Mouse (Mus musculus): ENCODE results near the gene Ier2.
"Not testable (repeated sequence)": the region's sequence is repeated elsewhere in the genome, so short reads cannot be mapped to it uniquely, and the experiment has no call there.

The Ier2 gene

GRCm38 (mm10) chr8:84640010-84640588 lies 22.6 kb downstream of the Ier2 start:
- no peak for DNase-seq (ENCODE audit: low spot score in 2 of 2)

DNA sequence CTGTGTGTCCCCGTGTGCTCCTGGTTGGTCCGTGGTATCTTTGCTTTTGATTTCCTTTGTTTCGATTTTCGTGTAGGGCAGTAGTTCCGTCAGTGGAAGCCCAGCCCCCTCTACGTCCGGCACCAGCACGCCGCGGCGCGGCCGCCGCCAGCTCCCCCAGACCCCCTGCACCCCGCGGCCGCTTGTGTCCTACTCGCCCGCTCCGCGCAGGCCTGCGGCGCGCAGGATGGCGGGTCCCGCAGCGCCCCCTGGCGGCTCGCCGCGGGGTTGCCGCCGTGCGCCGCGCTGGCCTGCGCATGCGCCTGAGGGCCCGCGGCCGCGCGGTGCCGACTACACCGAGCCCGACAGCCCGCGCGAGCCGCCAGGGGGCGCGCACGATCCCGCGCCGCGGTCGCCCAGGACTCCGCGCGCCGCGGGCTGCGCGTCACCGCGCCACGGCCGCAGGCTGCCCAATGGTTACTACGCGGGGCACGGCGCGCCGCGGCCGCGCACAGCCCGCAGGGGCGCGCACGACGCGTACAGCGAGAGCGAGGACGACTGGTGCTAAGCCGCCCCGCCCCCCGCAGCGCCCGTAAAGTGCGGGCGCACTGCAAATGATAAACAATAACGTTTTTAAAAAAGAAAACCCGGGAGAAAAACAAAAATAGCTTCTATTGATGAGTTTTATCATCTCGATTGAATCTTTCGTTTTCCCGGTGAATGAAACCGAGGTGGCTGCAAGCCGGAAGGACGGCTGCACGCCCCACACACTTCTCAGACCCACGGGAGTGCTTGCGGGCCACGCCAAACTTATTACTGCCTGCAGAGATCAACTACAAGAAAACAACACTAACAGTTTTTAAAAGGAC lies 23.3 kb downstream of the Ier2 start:
- peak; percentile 88 to 93 for DNase-seq (ENCODE audit: low spot score in 2 of 2)

- DNase-seq (ENCODE audit: low spot score in 2 of 2), result peak in 1 of 2 experiments; percentile 40
Measured at GRCm38 (mm10) chr8:84638555-84639161, 24.0 kb downstream of the Ier2 start.

DNA sequence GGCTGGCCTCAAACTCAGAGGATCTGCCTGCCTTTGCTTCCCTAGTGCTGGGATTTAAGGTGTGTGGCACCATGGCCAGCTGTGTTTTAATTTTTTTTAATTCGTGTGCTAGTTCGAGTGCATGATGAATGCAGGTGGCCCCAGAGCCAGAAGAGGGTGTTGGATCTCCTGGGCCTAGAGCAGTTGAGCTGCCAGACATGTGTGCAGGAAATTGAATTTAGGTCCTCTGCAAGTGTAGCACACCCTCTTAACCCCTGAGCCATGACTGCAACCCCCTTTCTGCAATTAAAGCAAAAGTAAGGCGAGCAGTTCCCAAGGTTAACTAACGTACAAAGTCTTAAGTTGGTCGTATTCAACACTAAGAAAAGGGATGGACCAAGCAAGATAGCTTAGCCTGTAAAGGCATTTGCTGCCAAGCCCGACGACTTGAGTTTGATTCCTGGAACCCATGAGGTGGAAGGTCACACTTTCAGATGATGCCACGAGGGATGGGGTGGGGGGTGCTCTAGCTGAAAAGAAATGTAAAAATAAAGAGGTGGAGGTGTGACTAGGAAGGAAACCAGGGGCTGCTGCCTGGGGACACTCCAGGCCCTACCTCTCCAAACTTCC lies 24.6 kb downstream of the Ier2 start:
- DNase-seq (ENCODE audit: low spot score in 2 of 2), result no peak

- no peak for DNase-seq (ENCODE audit: low spot score in 2 of 2)
Measured at GRCm38 (mm10) chr8:84636051-84636691, 26.5 kb downstream of the Ier2 start.

DNA sequence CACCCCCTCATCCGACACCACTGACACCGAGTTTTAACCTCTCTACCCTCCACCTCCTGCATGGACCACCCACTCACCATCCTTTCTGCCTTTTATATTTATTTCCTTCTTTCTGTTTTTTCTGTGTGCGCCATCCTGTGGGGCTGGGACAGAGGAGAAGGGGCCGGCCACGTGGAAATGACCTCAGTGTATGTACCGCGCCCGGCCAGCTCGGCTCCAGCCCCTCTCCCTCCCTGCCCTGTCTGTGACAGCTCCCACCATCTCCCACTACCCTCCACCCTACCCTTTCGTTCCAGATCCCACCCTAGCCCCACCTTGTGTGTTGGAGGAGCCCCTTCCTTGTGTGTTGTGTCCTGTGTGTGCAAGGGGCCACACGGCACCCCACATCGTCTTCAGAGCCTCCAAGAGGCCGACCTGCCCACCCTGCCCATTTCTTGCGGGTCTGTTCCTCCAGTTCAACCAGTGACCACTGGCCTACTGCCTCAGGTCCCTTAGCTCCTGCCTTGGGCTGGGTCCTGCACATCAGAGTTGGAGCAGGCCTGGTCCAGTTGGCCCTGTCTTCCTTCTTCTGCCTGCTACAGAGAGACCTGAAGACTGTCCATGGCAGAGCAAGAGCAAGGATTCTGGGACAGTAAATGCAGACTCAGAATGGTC lies 27.1 kb downstream of the Ier2 start:
- no peak for DNase-seq (ENCODE audit: low spot score in 2 of 2)

GRCm38 (mm10) chr8:84634849-84635304 lies 27.8 kb downstream of the Ier2 start:
- DNase-seq (ENCODE audit: low spot score in 2 of 2), result no peak

DNA sequence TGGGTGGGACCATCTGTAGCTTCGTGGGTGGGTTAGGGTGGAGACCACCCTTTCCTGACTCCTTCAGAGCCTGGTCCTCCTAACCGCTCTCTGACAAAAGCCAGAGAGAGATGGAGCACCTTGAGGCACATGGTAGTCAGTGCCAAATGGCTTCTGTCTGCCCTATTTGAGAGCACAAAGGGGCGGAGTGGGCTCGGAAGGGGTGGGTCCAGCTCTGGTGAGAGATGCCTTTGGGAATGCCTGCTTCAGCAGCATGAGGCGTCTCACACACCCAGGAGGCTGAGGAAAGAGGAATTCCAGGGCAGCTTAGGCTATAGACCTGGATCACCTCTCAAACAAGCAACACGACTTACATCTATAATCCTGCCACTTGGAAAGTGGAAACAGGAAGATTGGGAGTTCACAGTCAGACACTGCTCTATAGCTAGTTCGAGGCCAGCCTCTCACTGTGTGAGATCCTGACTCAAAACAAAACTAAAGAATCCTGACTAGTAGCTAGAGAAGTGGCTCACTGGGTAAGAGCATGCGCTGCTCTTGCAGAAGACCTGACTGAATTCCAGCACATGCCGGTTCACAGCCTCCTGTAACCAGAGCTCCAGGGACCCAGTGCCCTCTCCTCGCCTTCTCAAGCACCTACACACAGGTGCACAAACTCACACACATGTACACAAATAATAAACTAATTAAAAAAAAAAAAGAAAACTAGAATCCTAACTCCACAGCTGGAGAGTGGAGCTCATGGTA lies 28.6 kb downstream of the Ier2 start:
- no peak for DNase-seq (ENCODE audit: low spot score in 2 of 2)

DNA sequence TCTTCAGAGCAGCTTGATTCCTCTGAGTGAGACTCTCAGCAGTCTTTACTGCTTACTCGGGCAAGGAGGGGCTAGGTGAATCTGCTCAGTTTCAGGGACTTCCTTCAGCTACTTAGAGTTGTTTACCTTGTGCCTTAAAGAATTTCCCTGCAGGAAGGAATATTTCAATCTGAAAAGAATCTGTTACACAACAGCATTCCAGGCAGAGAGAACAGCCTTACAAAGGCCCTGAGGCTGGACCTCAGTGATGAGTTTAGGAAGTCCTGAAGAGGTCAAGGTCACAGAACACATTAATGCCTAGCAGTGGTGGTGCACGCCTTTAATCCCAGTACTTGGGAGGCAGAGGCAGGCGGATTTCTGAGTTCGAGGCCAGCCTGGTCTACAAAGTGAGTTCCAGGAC lies 30.8 kb downstream of the Ier2 start:
- no peak for DNase-seq (ENCODE audit: low spot score in 2 of 2)

DNA sequence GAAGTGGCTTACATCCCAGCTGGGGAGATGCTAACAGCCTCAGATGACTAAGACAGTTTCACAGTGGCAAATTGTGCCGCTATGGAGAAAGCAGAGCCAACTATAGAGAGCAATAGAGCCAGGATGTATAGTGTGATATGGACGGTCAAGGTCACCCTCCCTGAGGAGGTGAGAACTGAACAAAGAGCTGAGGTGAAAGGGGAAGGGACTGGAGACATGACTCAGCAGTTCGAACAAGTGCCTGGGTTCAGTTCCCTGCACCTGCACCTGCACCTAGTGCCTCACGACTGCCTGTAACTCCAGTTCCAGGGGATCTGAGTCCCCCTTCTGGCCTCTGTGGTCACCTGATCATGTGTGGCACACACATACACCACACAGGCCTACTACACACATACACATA lies 32.5 kb downstream of the Ier2 start:
- no peak for DNase-seq (ENCODE audit: low spot score in 2 of 2)

- no peak for DNase-seq (ENCODE audit: low spot score in 2 of 2)
Measured at GRCm38 (mm10) chr8:84629586-84629985, 33.1 kb downstream of the Ier2 start.

- not testable (repeated sequence) for DNase-seq (ENCODE audit: low spot score in 2 of 2)
Measured at GRCm38 (mm10) chr8:84623425-84623824, 39.2 kb downstream of the Ier2 start.

DNA sequence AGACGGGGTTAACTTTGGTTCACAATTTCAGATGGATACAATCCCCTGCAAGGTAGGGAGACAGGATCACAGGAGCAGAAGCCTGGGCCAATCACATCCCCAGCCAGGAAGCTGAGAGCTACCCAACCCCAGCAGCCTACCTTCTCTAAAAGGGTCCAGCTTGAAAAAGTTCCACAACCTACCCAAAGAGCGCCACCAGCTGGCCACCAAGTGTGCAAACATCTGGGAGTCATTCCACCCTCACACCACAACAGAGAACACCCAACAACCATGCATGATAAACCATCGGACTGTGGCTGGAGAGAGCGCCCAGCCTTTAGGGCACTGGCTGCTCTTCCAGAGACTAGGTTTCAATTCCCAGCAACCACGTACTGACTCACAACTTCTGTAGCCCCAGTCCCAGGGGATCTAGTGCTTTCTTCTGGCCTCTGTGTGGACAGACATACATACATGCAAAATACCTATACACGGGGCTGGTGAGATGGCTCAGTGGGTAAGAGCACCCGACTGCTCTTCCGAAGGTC lies 41.5 kb downstream of the Ier2 start:
- no peak for DNase-seq (ENCODE audit: low spot score in 2 of 2)

DNA sequence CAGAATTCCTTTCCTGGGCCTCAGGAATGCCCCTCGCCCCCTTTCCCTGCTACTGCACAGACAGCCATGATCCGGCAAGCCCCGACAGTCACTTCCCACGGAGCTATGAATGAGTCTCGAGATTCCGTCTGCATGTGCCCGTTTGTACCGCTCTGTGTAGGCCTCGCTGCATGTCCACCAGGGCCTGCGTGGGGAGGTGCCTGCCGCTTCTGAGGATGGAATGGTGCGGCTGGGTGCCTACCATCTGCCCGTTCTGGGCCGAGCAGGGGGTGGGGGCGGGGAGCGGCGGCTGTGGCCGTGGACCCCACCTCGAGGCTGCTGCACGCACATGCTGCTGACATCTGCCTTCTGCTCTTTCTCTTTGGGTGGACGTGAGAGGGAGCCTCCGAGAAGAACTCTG lies 45.6 kb downstream of the Ier2 start:
- DNase-seq (ENCODE audit: low spot score in 2 of 2), result no peak

DNA sequence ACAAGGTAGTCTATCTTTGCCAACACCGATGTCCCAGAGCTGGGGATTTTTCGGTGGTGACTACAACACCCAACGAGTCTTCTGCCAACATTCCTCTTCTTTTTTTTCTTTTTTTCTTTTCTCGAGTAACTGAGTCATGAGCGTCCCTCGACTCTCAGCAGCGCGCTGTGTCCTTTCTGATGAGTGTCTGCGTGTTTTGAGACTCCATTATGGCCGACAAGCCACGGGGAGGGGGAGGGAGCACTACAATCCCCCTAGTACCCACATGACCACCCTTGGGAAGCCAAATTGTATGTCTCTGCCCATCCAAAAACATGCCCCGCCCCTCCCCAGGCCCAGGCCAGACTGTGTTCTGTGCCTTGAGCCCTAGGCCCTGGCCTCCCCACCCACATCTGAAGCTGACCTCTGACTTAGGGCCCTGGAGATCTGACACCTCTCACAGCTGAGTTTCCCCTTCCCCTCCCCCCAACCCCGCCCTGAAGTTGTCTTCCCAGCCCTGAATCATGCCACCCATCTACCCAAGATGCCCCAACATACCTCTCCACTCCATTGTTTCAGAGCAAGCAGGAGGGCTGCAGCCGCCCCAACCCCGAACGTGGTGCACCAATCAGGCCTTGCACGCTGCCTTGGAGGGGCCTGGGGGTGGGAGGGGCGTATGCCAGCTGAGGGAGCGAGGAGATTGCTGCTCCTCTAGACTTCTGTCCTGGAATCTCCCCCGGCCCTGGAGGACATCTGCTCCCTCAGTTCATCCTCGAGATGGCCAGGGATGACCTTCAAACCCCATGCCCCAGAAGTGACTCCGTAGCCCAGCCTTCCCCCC lies 46.8 kb downstream of the Ier2 start:
- no peak for DNase-seq (ENCODE audit: low spot score in 2 of 2)

GRCm38 (mm10) chr8:84614512-84615223 lies 48.0 kb downstream of the Ier2 start:
- no peak for DNase-seq (ENCODE audit: low spot score in 2 of 2)
